Mouse (Mus musculus) kidney, adult 2 months (tissue): ENCODE measurements around the gene Cdh1.

Experiments
- CTCF ChIP-seq: fragments of 200-500 bp; conservative IDR thresholded peaks from 2 replicates; pipeline ENCODE4 v1.5.1; 2011; ENCODE audit warnings: low read depth, mild to moderate bottlenecking, control low read depth, low read length, moderate library complexity, mixed read lengths; ENCODE audit not compliant: insufficient read depth, insufficient read length
- POLR2A ChIP-seq: fragments of 200-500 bp; IDR thresholded peaks from one replicate; pipeline ENCODE4 v1.6.1; 2011; ENCODE audit warnings: low read depth, low read length, control low read depth

GRCm38 (mm10) chr8:106585671-106586037 is 17.5 kb upstream of the Cdh1 start:
- no peak for TF ChIP-seq POLR2A
- TF ChIP-seq CTCF = no peak
